Mouse (Mus musculus): ENCODE data around the gene Gm44579.

Gm44579 gene

DNA sequence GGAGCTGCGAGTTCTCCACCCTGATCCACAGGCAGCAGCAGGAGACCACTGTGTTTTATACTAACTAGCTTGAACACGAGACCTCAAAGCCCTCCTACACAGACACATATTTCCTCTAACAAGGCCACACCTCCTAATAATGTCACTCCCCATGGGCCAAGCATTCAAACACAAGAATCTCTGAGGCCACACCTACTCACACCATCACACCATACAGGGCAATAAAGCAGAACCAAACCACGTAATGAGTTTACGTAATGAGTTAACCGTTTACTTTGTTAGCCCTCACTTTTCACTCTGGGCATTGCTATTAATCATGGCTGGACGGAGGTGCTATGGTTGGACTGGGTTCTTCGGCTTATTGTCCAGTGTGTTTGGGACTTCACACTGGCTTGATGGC is 81.0 kb downstream of the Gm44579 start:
- in situ Hi-C loops (cut with MseI, MboI): no loop called here

GRCm38 (mm10) chr15:98136871-98137270 is 83.9 kb downstream of the Gm44579 start:
- in situ Hi-C loops (cut with MseI, MboI): no loop called here
